Mouse (Mus musculus) embryonic facial prominence, embryonic 13.5 days (tissue): ENCODE measurements at regions not wholly inside any gene's neighbourhood (a gene's known extent, or its start where the extent isn't known, plus 50 kb on each side); places are given as distances from the start of the nearest gene placed in this dataset.

ENCODE experiments used
- ATAC-seq: fragments of 200-750 bp; cut with Nextera tagmentation; 2 replicates; pipeline ENCODE4 v1.8.0; 2017; ENCODE audit warnings: low read depth; ENCODE audit not compliant: insufficient number of reproducible peaks, insufficient read depth, low FRiP score, low TSS enrichment
- H3K27ac ChIP-seq: fragments of 300-500 bp; sonication (generic); 2 replicates; pipeline ENCODE4 v1.5.1; 2015; ENCODE audit warnings: moderate library complexity, mild to moderate bottlenecking, inconsistent platforms
- H3K27me3 ChIP-seq: fragments of 300-500 bp; sonication (generic); 2 replicates; pipeline ENCODE4 v1.6.1; 2015; ENCODE audit warnings: mild to moderate bottlenecking, inconsistent platforms
- H3K36me3 ChIP-seq: fragments of 300-500 bp; sonication (generic); 2 replicates; pipeline ENCODE4 v1.6.1; 2015; ENCODE audit warnings: mild to moderate bottlenecking, inconsistent platforms
- H3K4me1 ChIP-seq: fragments of 300-500 bp; sonication (generic); 2 replicates; pipeline ENCODE4 v1.6.1; 2015; ENCODE audit warnings: inconsistent platforms
- H3K4me2 ChIP-seq: fragments of 300-500 bp; sonication (generic); 2 replicates; pipeline ENCODE4 v1.6.1; 2015; ENCODE audit warnings: moderate library complexity, mild to moderate bottlenecking, inconsistent platforms
- H3K4me3 ChIP-seq: fragments of 300-500 bp; sonication (generic); 2 replicates; pipeline ENCODE4 v1.5.1; 2015; ENCODE audit warnings: mild to moderate bottlenecking, inconsistent platforms
- H3K9ac ChIP-seq: fragments of 300-500 bp; sonication (generic); 2 replicates; pipeline ENCODE4 v1.6.1; 2015; ENCODE audit warnings: mild to moderate bottlenecking, inconsistent platforms
- H3K9me3 ChIP-seq: fragments of 300-500 bp; sonication (generic); 2 replicates; pipeline ENCODE4 v1.6.1; 2016; ENCODE audit warnings: inconsistent platforms
- WGBS: fragments of 180-500 bp; shearing (Covaris S2); methylation state at CpG from one replicate; pipeline ENCODE4 v1.1.7; 2015; ENCODE audit warnings: mixed read lengths; 5-methylcytosine and 5-hydroxymethylcytosine counted together

DNA sequence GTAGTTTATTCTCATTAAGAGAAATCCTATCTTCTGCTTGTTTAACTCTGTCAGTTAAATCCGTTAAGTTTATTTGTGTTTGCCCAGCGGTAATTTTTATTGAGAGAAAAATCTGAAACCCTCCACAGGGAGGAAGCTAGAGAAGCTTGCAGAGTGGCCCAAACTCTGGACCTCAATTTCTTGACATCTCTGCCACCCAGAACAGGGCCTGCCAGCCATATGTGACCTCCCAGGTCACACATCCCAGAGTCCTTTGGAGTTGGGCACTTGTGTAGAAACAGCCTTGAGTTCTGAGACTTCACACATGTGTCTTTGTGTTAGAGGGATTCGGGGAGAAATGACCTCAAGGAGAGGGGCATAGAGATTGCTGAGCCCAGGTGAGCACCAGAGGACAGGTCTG lies 109.0 kb upstream of the Zfp618 start:
- Histone ChIP-seq H3K9ac (no peak overlapping the region), H3K4me1 (peaks cover 5% of the 10 kb centered on the region; the same call in 1 of the 2 replicates), H3K36me3 (no peaks in the 10 kb centered on the region), H3K27ac (no peak overlapping the region), H3K9me3 (no peaks in the 10 kb centered on the region), H3K27me3 (0 out of 2 replicates have a peak, but pooled peaks cover 5% of the 10 kb centered on the region), H3K4me3 (no peak overlapping the region), H3K4me2 (no peak overlapping the region)
- no peak for ATAC-seq
- 51% methylated on average over 3 of the region's 3 CpGs for WGBS

DNA sequence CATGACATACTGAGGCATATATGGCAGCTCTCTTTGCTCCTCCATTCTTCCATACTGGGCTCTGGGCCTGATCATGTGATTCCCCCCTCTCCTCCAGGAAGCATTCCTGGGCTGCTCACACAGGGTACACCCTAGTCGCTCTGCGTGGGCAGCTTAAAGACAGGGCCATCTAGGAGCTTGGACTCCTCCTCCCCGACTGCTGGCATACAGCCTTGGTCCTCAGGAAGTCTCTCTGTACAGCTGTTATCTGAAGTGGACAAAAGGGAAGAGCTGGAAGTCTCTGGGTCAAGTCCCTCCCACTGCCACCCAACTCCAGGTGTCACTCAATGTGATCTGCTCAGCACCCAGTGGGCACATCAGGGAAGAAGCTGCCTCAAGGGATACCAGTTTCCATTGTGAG lies 102.6 kb upstream of the Zfp618 start:
- Histone ChIP-seq H3K27ac (no peak overlapping the region), H3K27me3 (0 out of 2 replicates have a peak, but pooled peaks cover 5% of the 10 kb centered on the region), H3K4me1 (no peaks in the 10 kb centered on the region), H3K4me2 (no peak overlapping the region), H3K4me3 (no peak overlapping the region), H3K36me3 (no peaks in the 10 kb centered on the region), H3K9me3 (no peaks in the 10 kb centered on the region), H3K9ac (no peak overlapping the region)
- ATAC-seq, result no peak
- 84% methylated on average over 3 of the region's 3 CpGs for WGBS

DNA sequence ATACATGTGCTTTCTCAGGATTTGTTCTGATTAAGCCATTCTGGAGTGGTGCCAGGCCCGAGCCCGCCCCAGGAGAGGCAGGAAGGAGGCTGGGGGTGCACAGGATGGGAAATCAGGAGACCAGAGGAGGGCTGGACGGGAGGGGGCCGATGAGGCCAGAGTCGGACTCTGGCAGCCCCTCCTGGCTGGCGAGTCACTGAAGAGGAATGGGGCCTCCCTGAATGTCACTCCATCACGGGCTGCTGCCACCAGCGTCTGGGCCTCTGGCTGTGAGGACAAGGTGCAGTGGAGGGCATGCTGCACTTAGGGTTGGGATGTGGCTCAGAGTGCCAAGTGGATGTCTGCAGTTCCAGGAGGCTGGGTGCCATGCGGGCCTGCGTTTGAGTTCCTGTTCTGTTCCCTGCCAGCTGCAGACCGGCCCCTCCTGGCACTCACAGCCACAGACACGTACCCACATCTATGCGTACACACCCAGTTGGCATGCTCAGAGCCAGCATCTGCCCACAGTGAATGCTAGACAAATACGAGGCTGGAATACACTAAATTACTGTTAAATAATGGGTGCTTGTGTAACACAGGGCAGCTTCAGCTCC lies 94.9 kb upstream of the Zfp618 start:
- peaks cover 7% of the 10 kb centered on the region for H3K4me1 ChIP-seq
- H3K4me3 ChIP-seq, result no peak overlapping the region
- no peak for ATAC-seq
- no peak overlapping the region for H3K4me2 ChIP-seq
- H3K36me3 ChIP-seq, result no peaks in the 10 kb centered on the region
- H3K27me3 ChIP-seq, result 0 out of 2 replicates have a peak, but pooled peaks cover 5% of the 10 kb centered on the region
- WGBS, result 69% methylated on average over 14 of the region's 14 CpGs
- H3K27ac ChIP-seq, result no peak overlapping the region; the same call in 1 of the 2 replicates
- 0 out of 2 replicates have a peak overlapping the region, but pooled peaks have one; percentile 27 for H3K9ac ChIP-seq
- no peaks in the 10 kb centered on the region; the same call in 1 of the 2 replicates for H3K9me3 ChIP-seq

DNA sequence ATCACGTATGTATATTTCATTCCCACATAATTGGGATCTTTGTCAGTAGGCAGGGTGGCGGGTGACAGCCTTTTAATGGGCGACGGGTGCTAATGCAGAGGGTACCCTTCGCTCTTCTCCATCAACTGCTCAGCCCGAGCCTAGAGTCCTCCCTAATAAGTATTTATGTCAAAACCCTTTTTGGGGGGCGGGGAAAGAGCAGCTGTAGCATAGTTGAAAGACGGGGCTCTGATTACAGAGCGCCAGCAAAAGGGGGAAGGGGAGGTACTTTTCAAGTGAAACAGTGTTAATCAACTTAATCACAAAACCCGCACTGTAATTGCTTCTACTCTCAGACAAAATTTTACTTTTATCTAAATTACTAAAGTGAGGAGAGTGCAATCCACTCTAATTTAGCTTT lies 92.8 kb upstream of the Zfp618 start:
- H3K4me2 ChIP-seq, result no peak overlapping the region
- H3K9me3 ChIP-seq, result no peaks in the 10 kb centered on the region; the same call in 1 of the 2 replicates
- no peak overlapping the region for H3K9ac ChIP-seq
- H3K4me3 ChIP-seq, result no peak overlapping the region
- no peak overlapping the region for H3K27ac ChIP-seq
- WGBS, result 67% methylated on average over 10 of the region's 10 CpGs
- no peak for ATAC-seq
- H3K4me1 ChIP-seq, result peaks cover 7% of the 10 kb centered on the region
- H3K27me3 ChIP-seq, result 0 out of 2 replicates have a peak, but pooled peaks cover 5% of the 10 kb centered on the region
- H3K36me3 ChIP-seq, result no peaks in the 10 kb centered on the region

DNA sequence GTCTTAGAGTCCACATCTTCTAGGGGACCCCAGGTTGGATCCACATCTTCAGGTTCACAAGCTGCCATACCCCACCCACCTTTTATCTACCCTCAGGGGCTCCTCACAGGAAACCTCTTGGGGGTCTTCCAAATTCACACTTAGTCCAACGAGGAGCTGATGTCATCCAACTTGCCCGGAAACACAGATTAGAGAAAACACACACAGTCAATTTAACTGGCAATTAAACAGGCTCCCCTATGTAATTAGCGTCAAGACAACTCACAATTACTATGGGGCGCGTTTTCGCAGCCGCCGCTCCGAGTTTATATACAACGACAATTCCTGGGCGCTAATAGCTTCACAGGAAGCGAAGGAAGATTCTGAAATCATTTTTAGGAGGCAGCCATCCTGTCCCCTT lies 91.4 kb upstream of the Zfp618 start:
- Histone ChIP-seq H3K36me3 (no peaks in the 10 kb centered on the region), H3K27me3 (0 out of 2 replicates have a peak, but pooled peaks cover 5% of the 10 kb centered on the region), H3K27ac (no peak overlapping the region), H3K4me3 (no peak overlapping the region), H3K4me2 (no peak overlapping the region), H3K4me1 (peaks cover 7% of the 10 kb centered on the region), H3K9ac (no peak overlapping the region), H3K9me3 (no peaks in the 10 kb centered on the region; the same call in 1 of the 2 replicates)
- WGBS, result 67% methylated on average over 12 of the region's 12 CpGs
- ATAC-seq, result no peak

DNA sequence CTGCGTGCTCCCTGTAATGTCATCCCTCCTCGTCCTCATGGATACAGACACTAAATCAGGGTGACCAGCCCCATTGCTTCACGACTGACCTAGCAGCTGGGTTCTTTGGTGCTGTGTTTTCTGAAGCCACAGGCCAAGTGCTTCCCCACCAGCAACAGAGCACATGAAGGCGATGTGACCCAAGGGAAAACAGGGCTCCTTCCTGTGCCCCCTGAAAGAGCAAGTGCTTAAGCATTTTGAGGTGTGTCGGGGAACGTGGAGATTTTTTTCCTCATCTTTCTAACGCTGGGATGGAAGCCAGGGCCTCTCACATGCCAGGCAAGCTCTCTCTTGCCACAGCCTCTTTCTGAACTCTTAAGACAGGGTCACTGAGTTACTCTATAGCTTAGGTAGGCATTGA lies 87.3 kb upstream of the Zfp618 start:
- no peak overlapping the region for H3K4me3 ChIP-seq
- no peaks in the 10 kb centered on the region for H3K36me3 ChIP-seq
- WGBS, result 79% methylated on average over 7 of the region's 7 CpGs
- H3K4me2 ChIP-seq, result no peak overlapping the region
- no peak overlapping the region for H3K27ac ChIP-seq
- 0 out of 2 replicates have a peak, but pooled peaks cover 5% of the 10 kb centered on the region for H3K27me3 ChIP-seq
- no peak overlapping the region for H3K9ac ChIP-seq
- H3K4me1 ChIP-seq, result no peaks in the 10 kb centered on the region
- ATAC-seq, result no peak
- 0 out of 2 replicates have a peak, but pooled peaks cover 3% of the 10 kb centered on the region for H3K9me3 ChIP-seq

DNA sequence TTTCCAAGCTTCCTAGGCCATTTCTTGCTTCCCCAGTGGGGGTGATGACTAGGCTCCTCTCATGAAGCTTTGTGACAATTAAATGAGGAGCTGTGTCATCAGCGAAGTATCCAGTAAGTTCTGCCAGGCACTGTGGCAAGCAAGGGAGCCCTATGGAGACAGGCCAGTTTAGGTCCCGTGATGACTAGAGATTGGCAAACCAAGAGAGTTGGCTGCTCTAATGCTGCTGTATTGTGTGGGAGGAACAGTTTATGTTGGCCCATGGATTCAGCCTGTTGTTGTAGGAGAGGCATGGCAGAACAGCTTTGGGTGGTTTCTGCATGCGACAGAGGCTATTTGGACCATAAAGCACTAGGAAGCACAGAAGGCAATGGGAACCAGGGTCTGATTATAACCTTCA lies 86.4 kb upstream of the Zfp618 start:
- H3K27me3 ChIP-seq, result peaks cover under 1% of the 10 kb centered on the region; the same call in 1 of the 2 replicates
- no peak for ATAC-seq
- no peak overlapping the region for H3K4me3 ChIP-seq
- H3K4me2 ChIP-seq, result no peak overlapping the region
- H3K9me3 ChIP-seq, result 0 out of 2 replicates have a peak, but pooled peaks cover 3% of the 10 kb centered on the region
- no peaks in the 10 kb centered on the region for H3K36me3 ChIP-seq
- WGBS, result 85% methylated on average over 3 of the region's 3 CpGs
- no peaks in the 10 kb centered on the region for H3K4me1 ChIP-seq
- H3K9ac ChIP-seq, result no peak overlapping the region
- H3K27ac ChIP-seq, result no peak overlapping the region

DNA sequence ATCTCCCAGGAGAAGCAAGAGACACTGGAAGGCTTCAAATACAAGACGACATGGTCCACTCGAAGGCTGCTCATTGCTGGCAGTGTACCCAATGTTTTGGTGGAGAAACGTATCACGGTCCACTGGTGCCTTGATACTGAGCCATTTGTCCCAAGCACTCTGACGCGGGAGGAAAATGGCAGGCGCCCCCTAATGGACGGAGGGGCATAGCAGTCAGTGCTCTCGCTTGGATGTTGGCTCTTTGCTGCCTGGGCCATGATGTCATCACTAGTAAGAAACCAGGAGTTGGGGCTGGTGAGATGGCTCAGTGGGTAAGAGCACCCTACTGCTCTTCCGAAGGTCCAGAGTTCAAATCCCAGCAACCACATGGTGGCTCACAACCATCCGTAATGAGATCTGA lies 83.5 kb upstream of the Zfp618 start:
- 71% methylated on average over 10 of the region's 11 CpGs for WGBS
- Histone ChIP-seq H3K9me3 (0 out of 2 replicates have a peak, but pooled peaks cover 3% of the 10 kb centered on the region), H3K4me3 (no peak overlapping the region), H3K36me3 (no peaks in the 10 kb centered on the region), H3K9ac (no peak overlapping the region), H3K4me1 (no peaks in the 10 kb centered on the region), H3K27ac (no peak overlapping the region), H3K27me3 (no peaks in the 10 kb centered on the region; the same call in 1 of the 2 replicates), H3K4me2 (no peak overlapping the region)
- ATAC-seq, result no peak

DNA sequence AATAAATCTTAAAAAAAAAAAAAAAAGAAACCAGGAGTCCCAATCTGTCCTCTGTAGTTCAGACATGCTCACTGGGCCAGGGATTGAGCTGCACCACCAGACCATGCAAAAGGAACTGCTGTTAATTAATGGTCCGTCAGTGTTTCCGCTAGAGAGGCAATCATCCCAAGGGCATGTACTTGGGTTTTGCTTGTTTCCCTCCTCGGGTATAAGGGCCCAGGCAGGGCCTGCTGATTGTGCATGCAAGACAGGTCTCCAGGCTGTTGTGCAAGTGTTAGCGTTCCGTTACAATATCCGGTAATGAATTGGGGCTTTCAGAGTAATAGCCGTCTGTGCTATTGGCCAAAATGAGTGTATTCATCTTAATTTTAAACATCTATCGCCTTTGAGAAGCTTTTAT lies 83.1 kb upstream of the Zfp618 start:
- H3K9ac ChIP-seq, result no peak overlapping the region
- no peak for ATAC-seq
- H3K4me2 ChIP-seq, result no peak overlapping the region
- H3K4me1 ChIP-seq, result no peaks in the 10 kb centered on the region
- 0 out of 2 replicates have a peak, but pooled peaks cover 3% of the 10 kb centered on the region for H3K9me3 ChIP-seq
- H3K27me3 ChIP-seq, result no peaks in the 10 kb centered on the region; the same call in 1 of the 2 replicates
- no peaks in the 10 kb centered on the region for H3K36me3 ChIP-seq
- no peak overlapping the region for H3K27ac ChIP-seq
- H3K4me3 ChIP-seq, result no peak overlapping the region
- 84% methylated on average over 8 of the region's 8 CpGs for WGBS

DNA sequence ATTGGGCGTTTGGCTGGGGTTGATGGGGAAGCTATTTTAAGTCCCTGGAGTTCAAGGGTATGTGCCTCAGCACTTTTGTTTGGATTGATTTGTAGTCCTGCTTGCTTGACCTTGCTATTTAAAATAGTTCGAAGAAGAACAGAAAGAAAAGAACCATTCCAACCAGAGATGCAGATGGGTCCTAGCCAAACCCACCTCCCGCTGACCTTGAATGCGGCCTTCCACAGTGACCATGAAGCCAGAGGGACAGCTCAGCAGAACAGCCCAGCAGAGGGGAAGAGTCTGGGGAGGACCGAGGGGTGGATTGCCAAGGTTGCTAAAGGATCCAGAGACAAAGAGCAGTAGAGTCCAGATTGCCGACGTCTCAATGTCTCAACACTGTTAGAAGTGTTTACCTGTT lies 76.6 kb upstream of the Zfp618 start:
- WGBS, result 90% methylated on average over 7 of the region's 7 CpGs
- no peak overlapping the region for H3K27ac ChIP-seq

DNA sequence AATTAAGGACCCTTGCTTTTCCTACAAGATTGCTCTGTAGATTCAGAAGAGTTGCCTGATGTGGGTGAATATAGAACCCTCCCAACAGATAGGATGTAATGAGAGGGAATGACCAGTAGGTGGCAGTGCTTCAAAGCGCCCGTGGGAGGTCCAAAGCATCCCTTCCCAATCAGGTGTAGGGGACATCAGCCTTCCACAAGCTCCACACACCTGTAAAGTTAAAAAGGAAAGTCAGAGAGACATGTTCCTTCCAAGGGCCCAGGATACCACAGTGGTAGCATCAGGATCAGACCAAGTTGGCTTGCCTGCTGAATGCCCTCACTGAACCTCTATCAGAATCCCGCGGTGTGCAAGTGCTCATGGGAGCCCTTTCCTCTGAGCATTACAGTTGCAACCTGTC lies 75.7 kb upstream of the Zfp618 start:
- ATAC-seq, result no peak
- H3K4me1 ChIP-seq, result peaks cover 13% of the 10 kb centered on the region
- H3K36me3 ChIP-seq, result no peaks in the 10 kb centered on the region
- no peaks in the 10 kb centered on the region for H3K27me3 ChIP-seq
- no peaks in the 10 kb centered on the region for H3K9me3 ChIP-seq
- 44% methylated on average over 4 of the region's 4 CpGs for WGBS
- no peak overlapping the region for H3K9ac ChIP-seq
- no peak overlapping the region for H3K4me3 ChIP-seq
- no peak overlapping the region for H3K4me2 ChIP-seq
- no peak overlapping the region for H3K27ac ChIP-seq

More for the DNA sequence above, 76.6 kb upstream of the Zfp618 start:
- Histone ChIP-seq H3K9ac (no peak overlapping the region), H3K36me3 (no peaks in the 10 kb centered on the region), H3K9me3 (no peaks in the 10 kb centered on the region), H3K4me1 (peaks cover 13% of the 10 kb centered on the region), H3K27me3 (no peaks in the 10 kb centered on the region; the same call in 1 of the 2 replicates), H3K4me2 (no peak overlapping the region), H3K4me3 (no peak overlapping the region)
- no peak for ATAC-seq
